9 mouse cellular contexts compared by ENCODE assay signal in genomic region chr10:120422050-120422449, GRCm38 (mm10). TPM values are rescaled to one million over a fixed set of nuclear protein-coding genes. Genes with fewer than 3 reads are reported as not detected.
DNase-seq lines count a peak whose midpoint lies in the region; ATAC-seq and TF ChIP-seq lines count a peak whose summit lies in the region.
"Had no signal": no experiment of that assay in that cellular context is flagged by ENCODE, and none has a peak within 500 bp of the region (broad histone marks: within the 10 kb centered on the region; RNA-seq: fewer than 3 reads in every experiment).

No protein-coding gene starts in this region.

- no peak overlapping the region for H3K27ac ChIP-seq in liver, postnatal 0 days (ENCODE audit: low read depth)
- H3K27ac ChIP-seq in liver, embryonic 12.5 days: no peak overlapping the region
- H3K27ac ChIP-seq in heart, embryonic 10.5 days: peak overlapping the region; percentile 85; the same call in 1 of the 2 replicates
- peak overlapping the region; percentile 76 for H3K27ac ChIP-seq in kidney, embryonic 15.5 days
- H3K27ac ChIP-seq in limb, embryonic 12.5 days: peak overlapping the region; percentile 51

- TF ChIP-seq EP300 in liver, postnatal 0 days (IDR thresholded peaks at IDR 0.05; ENCODE audit: low read depth): no peak

- no peak for TF ChIP-seq CTCF in liver, postnatal 0 days (IDR thresholded peaks at IDR 0.05; ENCODE audit: low read depth)

- H3K9ac ChIP-seq in liver, postnatal 0 days (replicated peaks): no peak overlapping the region
- no peak overlapping the region for H3K9ac ChIP-seq in liver, embryonic 12.5 days
- no peak overlapping the region for H3K9ac ChIP-seq in kidney, embryonic 15.5 days
- no peak overlapping the region for H3K9ac ChIP-seq in limb, embryonic 12.5 days (replicated peaks)

- H3K9me3 ChIP-seq in liver, postnatal 0 days (ENCODE audit: low read length): no peaks in the 10 kb centered on the region
- H3K9me3 ChIP-seq in liver, embryonic 12.5 days (replicated peaks): no peaks in the 10 kb centered on the region
- no peaks in the 10 kb centered on the region for H3K9me3 ChIP-seq in heart, embryonic 10.5 days
- H3K9me3 ChIP-seq in kidney, embryonic 15.5 days (replicated peaks): no peaks in the 10 kb centered on the region
- H3K9me3 ChIP-seq in limb, embryonic 12.5 days: no peaks in the 10 kb centered on the region

- DNase-seq in liver, postnatal 0 days: no peak
- DNase-seq in fibroblast of lung, adult 2 months (ENCODE audit: low read depth): peak; percentile 100
- DNase-seq in heart, embryonic 10.5 days (ENCODE audit: low spot score): no peak
- peak; percentile 49 for DNase-seq in ovary, postnatal 36 days (ENCODE audit: low spot score)
- DNase-seq in thymus, postnatal 36 days: no peak

- H3K27me3 ChIP-seq in liver, postnatal 0 days (ENCODE audit: insufficient read depth, low read length): no peaks in the 10 kb centered on the region
- no peaks in the 10 kb centered on the region for H3K27me3 ChIP-seq in liver, embryonic 12.5 days (replicated peaks)
- no peaks in the 10 kb centered on the region for H3K27me3 ChIP-seq in heart, embryonic 10.5 days (ENCODE audit: insufficient read depth, poor library complexity, severe bottlenecking)
- no peaks in the 10 kb centered on the region for H3K27me3 ChIP-seq in kidney, embryonic 15.5 days
- no peaks in the 10 kb centered on the region for H3K27me3 ChIP-seq in limb, embryonic 12.5 days
- H3K27me3 ChIP-seq: CH12.LX had no signal

- 42% methylated on average over 10 of the region's 10 CpGs for WGBS in liver, postnatal 0 days (ENCODE audit: insufficient replicate concordance)
- WGBS in liver, embryonic 12.5 days (ENCODE audit: insufficient replicate concordance): 56% methylated on average over 10 of the region's 10 CpGs
- 35% methylated on average over 10 of the region's 10 CpGs for WGBS in heart, embryonic 10.5 days
- WGBS in kidney, embryonic 15.5 days: 12% methylated on average over 10 of the region's 10 CpGs
- WGBS in limb, embryonic 12.5 days: 24% methylated on average over 10 of the region's 10 CpGs

- no peak overlapping the region for H3K4me3 ChIP-seq in liver, postnatal 0 days (ENCODE audit: low read depth, low read length)
- no peak overlapping the region for H3K4me3 ChIP-seq in liver, embryonic 12.5 days
- peak overlapping the region; percentile 22; the same call in 1 of the 2 replicates for H3K4me3 ChIP-seq in heart, embryonic 10.5 days
- H3K4me3 ChIP-seq in kidney, embryonic 15.5 days (replicated peaks): no peak overlapping the region
- H3K4me3 ChIP-seq in limb, embryonic 12.5 days (replicated peaks): no peak overlapping the region

- H3K36me3 ChIP-seq in liver, postnatal 0 days (replicated peaks; ENCODE audit: insufficient read depth, low read length): no peaks in the 10 kb centered on the region
- H3K36me3 ChIP-seq in liver, embryonic 12.5 days: 0 out of 2 replicates have a peak, but pooled peaks cover 2% of the 10 kb centered on the region
- H3K36me3 ChIP-seq in heart, embryonic 10.5 days: peaks cover 13% of the 10 kb centered on the region; the same call in 1 of the 2 replicates
- no peaks in the 10 kb centered on the region for H3K36me3 ChIP-seq in kidney, embryonic 15.5 days
- peaks cover 35% of the 10 kb centered on the region for H3K36me3 ChIP-seq in limb, embryonic 12.5 days

- 0 out of 2 replicates have a peak overlapping the region, but pooled peaks have one; percentile 26 for H3K4me2 ChIP-seq in liver, postnatal 0 days (ENCODE audit: low read depth, low read length)
- H3K4me2 ChIP-seq in liver, embryonic 12.5 days: no peak overlapping the region
- H3K4me2 ChIP-seq in kidney, embryonic 15.5 days: peak overlapping the region; percentile 35
- no peak overlapping the region for H3K4me2 ChIP-seq in limb, embryonic 12.5 days

- H3K4me1 ChIP-seq in liver, postnatal 0 days (ENCODE audit: insufficient read depth): peaks cover 8% of the 10 kb centered on the region; the same call in 1 of the 2 replicates
- H3K4me1 ChIP-seq in liver, embryonic 12.5 days: peaks cover 28% of the 10 kb centered on the region; the same call in 1 of the 2 replicates
- peaks cover 83% of the 10 kb centered on the region for H3K4me1 ChIP-seq in heart, embryonic 10.5 days
- H3K4me1 ChIP-seq in kidney, embryonic 15.5 days: peaks cover 85% of the 10 kb centered on the region
- H3K4me1 ChIP-seq in limb, embryonic 12.5 days (replicated peaks): peaks cover 90% of the 10 kb centered on the region

- ATAC-seq in liver, postnatal 0 days: 0 out of 2 replicates have a peak, but pooled peaks have one; percentile 5
- ATAC-seq in liver, embryonic 12.5 days: no peak
- no peak for ATAC-seq in kidney, embryonic 15.5 days (replicated peaks; ENCODE audit: low FRiP score)
- no peak for ATAC-seq in limb, embryonic 12.5 days (ENCODE audit: insufficient number of reproducible peaks, insufficient read depth, low FRiP score, low TSS enrichment, low read depth)

RNA-seq across cellular contexts. Expression of gene Hmga2, which starts 54.2 kb away (rescaled TPM):
- 0.43 and 0.56 TPM in 2 replicates for polyA plus RNA-seq in liver, postnatal 0 days (2015; fragmentation: Nextera tagmentation; extraction: Ambion mirVana)
- 16.1 TPM in 2 replicates for polyA plus RNA-seq in liver, embryonic 12.5 days (2016; fragmentation: Nextera tagmentation; extraction: Ambion mirVana)
- polyA plus RNA-seq in heart, embryonic 10.5 days (2016; fragmentation: Nextera tagmentation; extraction: Ambion mirVana): 33.2 and 82.1 TPM in 2 replicates
- 28.3 and 30.3 TPM in 2 replicates for polyA plus RNA-seq in kidney, embryonic 15.5 days (2015; fragmentation: Nextera tagmentation; extraction: Ambion mirVana)
- polyA plus RNA-seq in limb, embryonic 12.5 days (2016; fragmentation: Nextera tagmentation; extraction: Ambion mirVana): 128 and 132 TPM in 2 replicates

Comparison
In these comparisons a context has a peak if more than half of its experiments do, and no peak if none do; other contexts are left out.
1. H3K4me2 ChIP-seq: peak in liver, postnatal 0 days (single experiment) and kidney, embryonic 15.5 days (single experiment); none in liver, embryonic 12.5 days (single experiment) and limb, embryonic 12.5 days (single experiment).
2. RNA of gene Hmga2, which starts 54.2 kb away (polyA plus RNA-seq): 128 to 132 TPM in limb, embryonic 12.5 days, 33.2 to 82.1 TPM in heart, embryonic 10.5 days, 28.3 to 30.3 TPM in kidney, embryonic 15.5 days and 16.1 TPM in liver, embryonic 12.5 days; 0.43 to 0.56 TPM in liver, postnatal 0 days; every median in the first group is over 10 times any median in the second.
3. DNase-seq: peak in fibroblast of lung, adult 2 months (single experiment) and ovary, postnatal 36 days (single experiment); none in liver, postnatal 0 days (single experiment), heart, embryonic 10.5 days (single experiment) and thymus, postnatal 36 days (0 of 2).
4. H3K27ac ChIP-seq: peak in heart, embryonic 10.5 days (single experiment), kidney, embryonic 15.5 days (single experiment) and limb, embryonic 12.5 days (single experiment); none in liver, postnatal 0 days (single experiment) and liver, embryonic 12.5 days (single experiment).